Mouse (Mus musculus) cerebellum, postnatal 10 days (tissue): ENCODE data around the gene Gjc1.

Experiments used
- DNase-seq, 2 experiments: peaks; one replicate each; pipeline ENCODE4 v3.0.0; 2021; ENCODE audit warnings: mixed read lengths in 2 of 2

Gjc1 gene

GRCm38 (mm10) chr11:102819021-102819782 is at the start of gene Gjc1:
Gene Gjc1, minus strand, starts transcription at chr11:102819700.
- peak; percentile 84 to 90 for DNase-seq

- peak; percentile 86 to 89 for DNase-seq
Observed at GRCm38 (mm10) chr11:102864272-102864671, 44.8 kb upstream of the Gjc1 start.

GRCm38 (mm10) chr11:102859933-102860332 is 40.4 kb upstream of the Gjc1 start:
- peak; percentile 85 to 91 for DNase-seq

GRCm38 (mm10) chr11:102858951-102859350 is 39.5 kb upstream of the Gjc1 start:
- DNase-seq = peak; percentile 66 to 77

GRCm38 (mm10) chr11:102855941-102856340 is 36.4 kb upstream of the Gjc1 start:
- no peak for DNase-seq

- peak; percentile 37 to 60 for DNase-seq
Observed at GRCm38 (mm10) chr11:102853760-102854159, 34.3 kb upstream of the Gjc1 start.

- DNase-seq = peak; percentile 86 to 89
Observed at GRCm38 (mm10) chr11:102851883-102852282, 32.4 kb upstream of the Gjc1 start.

GRCm38 (mm10) chr11:102845926-102846325 is 26.4 kb upstream of the Gjc1 start:
- no peak for DNase-seq

- DNase-seq = no peak
Observed at GRCm38 (mm10) chr11:102838616-102839150, 19.2 kb upstream of the Gjc1 start.

GRCm38 (mm10) chr11:102838126-102838525 is 18.6 kb upstream of the Gjc1 start:
- DNase-seq = no peak

- no peak for DNase-seq
Observed at GRCm38 (mm10) chr11:102837385-102837784, 17.9 kb upstream of the Gjc1 start.

GRCm38 (mm10) chr11:102836146-102836545 is 16.6 kb upstream of the Gjc1 start:
- no peak for DNase-seq

- DNase-seq = no peak
Observed at GRCm38 (mm10) chr11:102835549-102835948, 16.0 kb upstream of the Gjc1 start, which contains the start of gene Higd1b. Gene Higd1b, plus strand, starts transcription at chr11:102835849.

GRCm38 (mm10) chr11:102834219-102834618 is 14.7 kb upstream of the Gjc1 start:
- no peak for DNase-seq

- DNase-seq = no peak
Observed at GRCm38 (mm10) chr11:102832700-102833297, 13.3 kb upstream of the Gjc1 start.

GRCm38 (mm10) chr11:102830276-102830675 is 10.8 kb upstream of the Gjc1 start:
- DNase-seq = no peak

- no peak for DNase-seq
Observed at GRCm38 (mm10) chr11:102827097-102827496, 7.6 kb upstream of the Gjc1 start.

- DNase-seq = no peak
Observed at GRCm38 (mm10) chr11:102826476-102826875, 7.0 kb upstream of the Gjc1 start.

- peak in 1 of 2 experiments; percentile 18 for DNase-seq
Observed at GRCm38 (mm10) chr11:102821231-102821630, 1.7 kb upstream of the Gjc1 start.

GRCm38 (mm10) chr11:102820432-102820831 is 932 bp upstream of the Gjc1 start:
- DNase-seq = no peak

- no peak for DNase-seq
Observed at GRCm38 (mm10) chr11:102819783-102820385, 384 bp upstream of the Gjc1 start.

GRCm38 (mm10) chr11:102818121-102819020 is 1.1 kb downstream of the Gjc1 start:
- DNase-seq = peak; percentile 53 to 60
